Mouse (Mus musculus): ENCODE data around the gene Slmap. TPM values are rescaled to one million over a fixed set of nuclear protein-coding genes. Genes with fewer than 3 reads are reported as not detected.
A peak's percentile ranks its signal among the peaks of the same experiment; 100 is the strongest.
"Not testable (repeated sequence)": the region's sequence is repeated elsewhere in the genome, so short reads cannot be mapped to it uniquely, and the experiment has no call there.

Slmap gene
- polyA plus RNA-seq, 1 experiment from 2014 or later, result 28.9 TPM

DNA sequence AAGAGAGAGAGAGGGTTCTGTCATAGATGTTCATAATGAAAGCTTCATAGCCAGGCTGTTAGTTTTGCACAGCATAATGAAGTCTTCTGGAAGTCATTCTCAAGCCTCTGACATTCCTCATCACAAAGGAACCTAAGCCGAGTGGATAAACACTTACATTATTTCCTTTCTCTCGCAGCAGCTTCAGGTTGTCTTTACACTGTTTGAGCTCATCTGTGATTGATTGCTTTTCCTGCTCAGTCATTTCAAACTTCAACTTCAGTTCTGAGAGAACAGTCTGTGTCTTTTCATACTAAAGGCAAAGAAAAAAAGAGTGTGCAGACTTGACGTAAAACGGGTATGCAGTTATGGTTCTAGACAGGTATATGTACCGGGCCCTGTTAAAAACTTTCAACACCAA is 116.8 kb downstream of the Slmap start:
- Histone ChIP-seq H3K27ac (replicated peaks; ENCODE audit: low read depth, low read length) (0 out of 2 replicates have a peak overlapping the region, but pooled peaks have one; percentile 25), H3K4me1 (ENCODE audit: control insufficient read depth, insufficient read depth, low read length) (0 out of 2 replicates have a peak, but pooled peaks cover 3% of the 10 kb centered on the region), H3K27me3 (replicated peaks; ENCODE audit: control insufficient read depth, insufficient read depth, low read length) (no peaks in the 10 kb centered on the region), H3K4me3 (ENCODE audit: low read depth, low read length) (no peak overlapping the region), H3K9me3 (ENCODE audit: control insufficient read depth, low read length) (no peaks in the 10 kb centered on the region), H3K4me2 (ENCODE audit: low read depth, low read length) (no peak overlapping the region), H3K9ac (ENCODE audit: low read depth, low read length) (no peak overlapping the region), H3K36me3 (ENCODE audit: control insufficient read depth, insufficient read depth, low read length) (peaks cover 21% of the 10 kb centered on the region)
- 25% methylated on average over 5 of the region's 5 CpGs for WGBS
- no peak for ATAC-seq (ENCODE audit: low read depth)
- DNase-seq (ENCODE audit: low spot score), result peak; percentile 65

DNA sequence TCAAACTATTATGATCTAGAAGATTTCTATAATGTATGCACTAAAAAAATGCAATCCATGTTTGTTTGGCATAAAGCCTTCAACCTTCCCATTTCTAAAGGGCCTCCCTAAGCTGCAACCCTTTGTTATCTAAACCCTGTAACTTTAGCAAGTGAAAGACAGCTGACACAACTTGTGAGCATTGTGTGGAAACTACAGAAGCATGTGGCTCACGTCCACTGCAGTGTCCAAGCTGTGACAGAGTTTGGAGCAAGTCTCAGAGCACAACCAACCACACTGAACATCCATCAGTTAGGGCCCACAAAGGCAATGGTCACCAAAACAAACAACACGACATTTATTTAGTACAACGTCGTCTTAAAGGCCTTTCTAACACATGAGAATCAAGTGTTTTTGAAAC is 117.6 kb downstream of the Slmap start:
- H3K4me1 ChIP-seq (ENCODE audit: control insufficient read depth, insufficient read depth, low read length), result 0 out of 2 replicates have a peak, but pooled peaks cover 3% of the 10 kb centered on the region
- no peak for ATAC-seq (ENCODE audit: low read depth)
- no peaks in the 10 kb centered on the region for H3K27me3 ChIP-seq (replicated peaks; ENCODE audit: control insufficient read depth, insufficient read depth, low read length)
- no peak overlapping the region for H3K4me3 ChIP-seq (ENCODE audit: low read depth, low read length)
- no peak for DNase-seq (ENCODE audit: low spot score)
- H3K9me3 ChIP-seq (ENCODE audit: control insufficient read depth, low read length), result no peaks in the 10 kb centered on the region
- peaks cover 17% of the 10 kb centered on the region for H3K36me3 ChIP-seq (ENCODE audit: control insufficient read depth, insufficient read depth, low read length)
- 73% methylated on average over 4 of the region's 4 CpGs for WGBS
- no peak overlapping the region for H3K27ac ChIP-seq (replicated peaks; ENCODE audit: low read depth, low read length)
- no peak overlapping the region for H3K9ac ChIP-seq (ENCODE audit: low read depth, low read length)
- no peak overlapping the region for H3K4me2 ChIP-seq (ENCODE audit: low read depth, low read length)

DNA sequence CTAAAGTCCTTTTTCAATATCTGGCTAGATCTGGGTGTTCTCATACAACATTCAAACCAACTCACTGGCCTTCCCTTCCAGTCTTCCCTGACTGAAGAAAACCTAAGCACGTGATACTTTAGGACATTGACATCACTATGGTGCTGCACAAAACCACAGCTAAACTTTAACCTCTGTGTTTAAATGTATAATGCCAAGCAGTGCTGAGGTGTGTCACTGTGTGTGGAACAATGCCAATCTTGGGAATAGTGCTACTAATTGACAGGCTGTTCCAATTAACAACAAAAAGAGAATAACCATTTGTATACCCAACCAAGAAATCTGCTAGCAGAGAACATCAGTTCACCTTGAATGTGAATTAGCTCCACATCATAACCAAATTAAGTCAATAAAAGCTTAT is 121.2 kb downstream of the Slmap start:
- no peaks in the 10 kb centered on the region for H3K9me3 ChIP-seq (ENCODE audit: control insufficient read depth, low read length)
- H3K27me3 ChIP-seq (replicated peaks; ENCODE audit: control insufficient read depth, insufficient read depth, low read length), result no peaks in the 10 kb centered on the region
- peaks cover 11% of the 10 kb centered on the region; the same call in 1 of the 2 replicates for H3K36me3 ChIP-seq (ENCODE audit: control insufficient read depth, insufficient read depth, low read length)
- H3K27ac ChIP-seq (replicated peaks; ENCODE audit: low read depth, low read length), result no peak overlapping the region
- WGBS, result 84% methylated on average over 1 of the region's 1 CpGs
- no peak overlapping the region for H3K9ac ChIP-seq (ENCODE audit: low read depth, low read length)
- H3K4me2 ChIP-seq (ENCODE audit: low read depth, low read length), result no peak overlapping the region
- H3K4me1 ChIP-seq (ENCODE audit: control insufficient read depth, insufficient read depth, low read length), result 0 out of 2 replicates have a peak, but pooled peaks cover 3% of the 10 kb centered on the region
- DNase-seq (ENCODE audit: low spot score) (no peak), ATAC-seq (ENCODE audit: low read depth) (no peak)
- no peak overlapping the region for H3K4me3 ChIP-seq (ENCODE audit: low read depth, low read length)

DNA sequence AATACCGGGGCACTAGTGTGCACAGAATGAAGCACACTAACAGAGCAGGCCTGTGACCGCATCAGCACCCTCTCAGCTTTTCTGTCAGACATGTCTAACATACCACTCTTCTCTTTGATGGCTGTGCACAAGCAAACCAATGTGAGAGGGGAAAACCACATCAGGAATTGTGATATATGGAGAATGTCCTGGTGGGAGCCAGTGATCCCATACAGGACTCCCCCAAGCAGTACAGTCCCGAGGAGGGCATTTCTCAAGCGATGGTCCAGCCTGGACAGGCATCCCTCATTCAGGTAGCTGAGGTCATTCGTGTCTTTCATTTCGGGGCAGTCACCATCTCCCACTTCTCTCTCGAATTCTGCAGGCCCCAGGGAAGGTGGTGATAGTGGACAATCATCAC is 128.0 kb downstream of the Slmap start:
- Histone ChIP-seq H3K4me1 (ENCODE audit: control insufficient read depth, insufficient read depth, low read length) (no peaks in the 10 kb centered on the region), H3K27me3 (replicated peaks; ENCODE audit: control insufficient read depth, insufficient read depth, low read length) (no peaks in the 10 kb centered on the region), H3K27ac (replicated peaks; ENCODE audit: low read depth, low read length) (no peak overlapping the region), H3K36me3 (ENCODE audit: control insufficient read depth, insufficient read depth, low read length) (no peaks in the 10 kb centered on the region), H3K4me3 (ENCODE audit: low read depth, low read length) (no peak overlapping the region), H3K9ac (ENCODE audit: low read depth, low read length) (no peak overlapping the region), H3K9me3 (ENCODE audit: control insufficient read depth, low read length) (no peaks in the 10 kb centered on the region), H3K4me2 (ENCODE audit: low read depth, low read length) (no peak overlapping the region)
- ATAC-seq (ENCODE audit: low read depth) (no peak), DNase-seq (ENCODE audit: low spot score) (no peak)
- 96% methylated on average over 7 of the region's 7 CpGs for WGBS

DNA sequence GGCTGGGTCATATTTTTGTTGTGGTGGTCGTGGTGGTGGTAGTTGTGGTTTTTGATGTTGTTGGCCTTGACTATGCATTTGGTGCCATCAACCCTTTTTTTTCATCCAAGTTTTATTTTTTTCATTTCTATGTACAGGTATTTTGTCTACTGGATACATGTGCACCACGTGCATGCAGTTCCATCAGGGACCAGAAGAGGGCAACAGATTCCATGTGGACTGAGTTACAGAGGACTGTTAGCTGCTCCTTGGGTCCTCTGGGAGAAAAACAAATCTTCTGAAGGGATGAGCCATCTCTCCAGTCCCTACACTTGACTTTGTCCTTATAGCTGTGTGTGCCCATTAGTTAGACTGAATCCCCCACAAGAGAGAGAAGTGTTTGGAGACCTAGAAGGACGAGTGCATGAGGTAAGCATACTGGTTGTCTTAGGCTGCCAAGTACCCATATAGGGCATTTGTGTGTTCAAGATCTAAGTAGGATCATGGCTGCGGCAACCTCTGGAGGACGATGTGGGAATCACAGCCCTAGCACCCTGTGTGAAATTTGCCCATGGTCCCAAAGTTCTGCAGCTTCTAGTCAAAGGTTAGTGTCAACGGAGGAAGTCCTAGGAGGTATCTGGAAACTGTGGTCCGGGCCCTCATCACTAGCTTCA is 136.1 kb downstream of the Slmap start:
- 92% methylated on average over 7 of the region's 7 CpGs for WGBS
- Histone ChIP-seq H3K4me3 (ENCODE audit: low read depth, low read length) (no peak overlapping the region), H3K9ac (ENCODE audit: low read depth, low read length) (no peak overlapping the region), H3K4me1 (ENCODE audit: control insufficient read depth, insufficient read depth, low read length) (no peaks in the 10 kb centered on the region), H3K27me3 (replicated peaks; ENCODE audit: control insufficient read depth, insufficient read depth, low read length) (no peaks in the 10 kb centered on the region), H3K27ac (replicated peaks; ENCODE audit: low read depth, low read length) (no peak overlapping the region), H3K9me3 (ENCODE audit: control insufficient read depth, low read length) (peaks cover 6% of the 10 kb centered on the region; the same call in 1 of the 2 replicates), H3K4me2 (ENCODE audit: low read depth, low read length) (no peak overlapping the region), H3K36me3 (ENCODE audit: control insufficient read depth, insufficient read depth, low read length) (no peaks in the 10 kb centered on the region)
- DNase-seq (ENCODE audit: low spot score) (no peak), ATAC-seq (ENCODE audit: low read depth) (no peak)

DNA sequence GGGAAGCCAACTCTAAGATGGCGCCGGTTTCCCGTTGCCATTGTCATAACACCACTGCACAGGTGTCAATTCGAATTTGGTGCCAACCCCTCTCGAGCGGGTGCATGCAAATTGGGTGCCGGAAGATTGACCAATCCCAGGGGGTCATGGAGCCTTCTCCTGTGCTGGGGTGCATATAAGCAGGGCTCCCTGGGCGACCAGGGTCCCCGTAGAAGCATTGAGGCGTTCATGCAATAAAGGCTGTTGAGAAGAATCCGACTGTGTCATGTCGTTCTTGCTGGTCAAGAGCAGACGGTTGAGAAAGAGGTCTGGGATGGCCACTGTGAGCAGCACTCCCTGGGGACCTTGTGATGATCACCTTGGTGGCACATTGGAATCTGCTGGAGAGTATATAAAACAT is 142.9 kb downstream of the Slmap start:
- H3K4me3 ChIP-seq (ENCODE audit: low read depth, low read length), result no peak overlapping the region
- H3K4me2 ChIP-seq (ENCODE audit: low read depth, low read length), result no peak overlapping the region
- H3K9me3 ChIP-seq (ENCODE audit: control insufficient read depth, low read length), result peaks cover 6% of the 10 kb centered on the region; the same call in 1 of the 2 replicates
- 92% methylated on average over 13 of the region's 13 CpGs for WGBS
- no peaks in the 10 kb centered on the region for H3K27me3 ChIP-seq (replicated peaks; ENCODE audit: control insufficient read depth, insufficient read depth, low read length)
- no peaks in the 10 kb centered on the region for H3K4me1 ChIP-seq (ENCODE audit: control insufficient read depth, insufficient read depth, low read length)
- H3K9ac ChIP-seq (ENCODE audit: low read depth, low read length), result no peak overlapping the region
- no peak for ATAC-seq (ENCODE audit: low read depth)
- H3K36me3 ChIP-seq (ENCODE audit: control insufficient read depth, insufficient read depth, low read length), result no peaks in the 10 kb centered on the region
- H3K27ac ChIP-seq (replicated peaks; ENCODE audit: low read depth, low read length), result no peak overlapping the region
- DNase-seq (ENCODE audit: low spot score), result no peak

DNA sequence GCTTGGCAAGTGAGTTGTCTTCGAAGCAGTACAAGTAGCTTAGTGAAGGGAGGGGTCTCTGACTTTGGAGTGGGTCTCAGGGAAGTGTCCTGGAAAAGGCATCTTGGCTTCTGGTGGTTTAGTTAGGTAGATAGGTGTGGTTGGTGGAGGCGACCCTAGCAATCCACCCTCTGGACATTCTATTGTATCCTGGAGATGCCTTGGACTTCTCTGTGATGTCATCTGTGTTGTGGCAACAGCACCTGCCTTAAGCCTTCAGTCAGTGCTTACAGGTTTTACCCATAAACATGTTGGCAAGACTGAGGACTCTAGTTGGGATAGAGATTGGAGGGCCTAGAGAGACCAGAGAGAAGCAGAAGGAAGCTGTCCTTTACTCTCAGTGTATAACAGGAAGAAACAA is 145.8 kb downstream of the Slmap start:
- not testable (repeated sequence) for H3K27me3 ChIP-seq (replicated peaks; ENCODE audit: control insufficient read depth, insufficient read depth, low read length); H3K4me1 ChIP-seq (ENCODE audit: control insufficient read depth, insufficient read depth, low read length); H3K4me3 ChIP-seq (ENCODE audit: low read depth, low read length); DNase-seq (ENCODE audit: low spot score); H3K9ac ChIP-seq (ENCODE audit: low read depth, low read length); ATAC-seq (ENCODE audit: low read depth); H3K9me3 ChIP-seq (ENCODE audit: control insufficient read depth, low read length); H3K36me3 ChIP-seq (ENCODE audit: control insufficient read depth, insufficient read depth, low read length); H3K4me2 ChIP-seq (ENCODE audit: low read depth, low read length); H3K27ac ChIP-seq (replicated peaks; ENCODE audit: low read depth, low read length)
- WGBS, result 85% methylated on average over 2 of the region's 2 CpGs

DNA sequence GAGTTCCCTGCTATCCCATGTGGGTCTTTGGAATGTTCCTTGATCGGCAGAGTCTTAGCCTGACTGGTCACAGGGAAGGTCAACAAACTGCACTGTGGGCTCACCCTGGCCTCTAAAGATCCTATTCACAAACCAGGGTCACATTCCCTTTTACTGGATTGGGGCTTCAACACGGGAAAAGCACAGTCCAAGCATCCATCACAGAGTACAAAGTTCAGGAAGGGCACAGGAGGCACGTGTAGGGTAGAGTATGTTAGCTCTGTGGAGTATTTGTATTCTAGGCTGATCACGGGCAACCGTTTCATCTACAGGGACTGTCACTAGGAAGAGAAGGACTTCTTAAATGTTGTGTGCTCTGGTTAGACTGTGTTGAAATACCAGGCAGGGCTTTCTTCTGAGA is 147.7 kb downstream of the Slmap start:
- WGBS, result 45% methylated on average over 3 of the region's 5 CpGs

DNA sequence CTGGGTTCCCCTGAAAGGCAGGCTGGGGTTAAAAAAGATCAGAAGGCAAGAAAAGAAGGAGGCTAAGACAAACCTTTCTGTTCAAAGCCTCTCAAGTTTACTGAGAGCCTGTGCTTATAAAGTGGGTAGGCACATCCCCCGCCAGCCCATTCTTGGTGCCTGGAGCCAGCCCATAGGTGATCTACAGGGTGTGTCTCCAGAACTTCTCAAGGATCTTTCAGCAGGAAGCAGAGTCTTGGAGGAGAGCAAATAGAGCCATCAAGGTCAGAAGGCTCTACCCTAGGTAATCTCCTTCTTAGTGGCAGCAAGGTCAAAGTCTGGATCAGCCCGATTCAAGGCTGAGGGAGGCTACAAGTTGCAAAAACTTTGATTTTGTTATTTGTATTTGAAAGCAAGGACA is 149.1 kb downstream of the Slmap start:
- not testable (repeated sequence) for ATAC-seq (ENCODE audit: low read depth); H3K27me3 ChIP-seq (replicated peaks; ENCODE audit: control insufficient read depth, insufficient read depth, low read length); DNase-seq (ENCODE audit: low spot score)

More for the DNA sequence above, 147.7 kb downstream of the Slmap start:
- not testable (repeated sequence) for H3K36me3 ChIP-seq (ENCODE audit: control insufficient read depth, insufficient read depth, low read length); H3K27ac ChIP-seq (replicated peaks; ENCODE audit: low read depth, low read length); ATAC-seq (ENCODE audit: low read depth); DNase-seq (ENCODE audit: low spot score); H3K4me3 ChIP-seq (ENCODE audit: low read depth, low read length); H3K9me3 ChIP-seq (ENCODE audit: control insufficient read depth, low read length); H3K9ac ChIP-seq (ENCODE audit: low read depth, low read length); H3K4me2 ChIP-seq (ENCODE audit: low read depth, low read length); H3K27me3 ChIP-seq (replicated peaks; ENCODE audit: control insufficient read depth, insufficient read depth, low read length); H3K4me1 ChIP-seq (ENCODE audit: control insufficient read depth, insufficient read depth, low read length)

More for the DNA sequence above, 149.1 kb downstream of the Slmap start:
- not testable (repeated sequence) for H3K9ac ChIP-seq (ENCODE audit: low read depth, low read length); H3K4me2 ChIP-seq (ENCODE audit: low read depth, low read length); H3K4me3 ChIP-seq (ENCODE audit: low read depth, low read length); H3K27ac ChIP-seq (replicated peaks; ENCODE audit: low read depth, low read length); H3K9me3 ChIP-seq (ENCODE audit: control insufficient read depth, low read length); H3K36me3 ChIP-seq (ENCODE audit: control insufficient read depth, insufficient read depth, low read length); H3K4me1 ChIP-seq (ENCODE audit: control insufficient read depth, insufficient read depth, low read length)
- WGBS, result 90% methylated on average over 2 of the region's 2 CpGs
